Mouse (Mus musculus) cortical plate, adult 2 months (tissue): ENCODE data around the gene Glb1.

Source experiments
- CTCF ChIP-seq: fragments of 200-500 bp; IDR thresholded peaks from 2 replicates; pipeline ENCODE4 v1.5.1; 2011; ENCODE audit warnings: mild to moderate bottlenecking, control low read depth, low read length; ENCODE audit not compliant: insufficient read depth; ENCODE audit errors: extremely low read depth
- POLR2A ChIP-seq: fragments of 200-500 bp; IDR thresholded peaks from 2 replicates; pipeline ENCODE4 v1.6.1; 2011; ENCODE audit warnings: mild to moderate bottlenecking, low read length, control low read depth; ENCODE audit not compliant: insufficient read depth; ENCODE audit errors: extremely low read depth

DNA sequence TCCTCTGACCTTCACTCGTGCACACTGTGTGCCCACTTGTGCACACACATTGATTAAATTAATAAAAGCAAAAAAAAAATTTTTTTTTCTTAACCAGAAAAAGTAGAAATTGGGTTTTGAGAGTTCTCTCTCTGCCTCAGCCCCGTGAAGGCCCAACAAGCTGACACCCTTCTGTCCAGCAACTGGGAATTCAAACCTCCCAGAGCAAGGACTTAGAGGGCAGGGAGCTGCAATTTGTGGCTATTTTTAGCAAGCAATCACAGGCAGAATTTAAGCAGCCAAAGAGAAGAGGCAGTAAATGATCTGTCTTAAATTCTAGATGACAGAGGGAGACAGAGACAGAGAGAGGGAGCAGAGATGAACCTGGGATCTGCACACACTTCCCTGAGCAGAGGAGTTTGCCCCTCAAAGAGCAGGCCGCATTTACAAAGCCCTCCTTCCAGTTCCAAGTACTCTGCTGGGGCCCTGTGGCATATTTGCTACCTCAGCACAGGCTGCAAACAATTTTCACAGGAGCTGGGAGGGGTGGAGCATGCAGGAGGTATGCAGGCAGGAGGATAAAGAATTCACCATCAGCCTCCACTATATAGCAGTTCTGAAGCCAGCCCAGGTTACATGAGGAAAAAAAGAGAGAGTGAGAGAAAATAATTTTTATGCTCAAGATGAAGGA, 12.0 kb upstream of the Glb1 start:
- TF ChIP-seq CTCF (no peak), POLR2A (no peak)
